Mouse (Mus musculus) thymus, postnatal 10 days (tissue): ENCODE measurements at regions not wholly inside any gene's neighbourhood (a gene's known extent, or its start where the extent isn't known, plus 50 kb on each side); places are given as distances from the start of the nearest gene placed in this dataset.
"Not testable (repeated sequence)": the region's sequence is repeated elsewhere in the genome, so short reads cannot be mapped to it uniquely, and the experiment has no call there.

ENCODE experiments used
- DNase-seq, 2 experiments: peaks; one replicate each; pipeline ENCODE4 v3.0.0; 2021; ENCODE audit warnings: low spot score in 2 of 2

DNA sequence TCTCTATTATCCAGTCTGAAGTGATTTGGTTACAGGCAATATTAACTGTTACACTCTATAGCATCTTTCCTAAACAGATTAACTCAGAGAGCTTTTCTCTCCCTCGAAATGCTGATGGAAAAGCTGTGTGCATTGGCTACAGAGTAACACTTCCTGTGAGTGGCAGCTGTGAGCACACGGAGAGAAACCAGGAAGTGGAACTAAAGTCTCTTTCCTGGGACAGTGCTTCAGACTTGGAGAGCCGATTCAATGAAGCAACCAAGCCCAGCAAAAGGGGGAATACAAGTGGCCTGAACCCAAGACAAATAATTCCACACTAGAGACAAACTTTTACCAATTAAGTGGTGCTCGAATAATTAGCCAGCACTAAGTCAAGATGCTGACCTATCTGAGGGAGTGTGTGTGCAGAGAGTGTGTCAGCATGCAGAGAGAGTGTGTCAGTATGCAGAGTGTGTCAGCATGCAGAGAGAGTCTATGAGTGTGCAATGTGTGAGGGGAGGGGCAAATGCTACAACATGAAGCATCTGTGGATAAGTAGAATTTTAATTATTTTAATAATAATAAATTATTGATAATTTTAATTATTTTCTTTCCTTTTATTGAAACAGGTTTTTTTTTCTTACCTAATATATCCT lies 74.9 kb upstream of the 1110032F04Rik start:
- DNase-seq = no peak

DNA sequence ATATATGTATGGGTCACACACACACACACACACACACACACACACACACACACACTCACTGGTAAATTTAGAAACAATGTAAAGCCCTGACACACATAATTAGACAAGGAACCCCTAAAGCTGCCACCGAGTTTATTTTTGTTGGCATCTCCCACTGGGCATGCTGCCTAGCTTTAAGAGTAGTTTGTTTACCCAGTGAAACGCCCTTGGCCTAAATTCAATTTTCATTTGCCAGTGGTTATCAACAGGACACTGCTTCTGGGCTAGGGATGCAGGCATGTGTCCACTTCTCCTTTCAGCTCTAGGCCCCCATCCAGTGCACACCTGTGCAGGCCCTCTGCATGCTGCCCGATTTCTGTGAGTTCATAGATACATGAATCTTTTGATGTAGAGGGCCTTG lies 73.7 kb upstream of the 1110032F04Rik start:
- DNase-seq = no peak

DNA sequence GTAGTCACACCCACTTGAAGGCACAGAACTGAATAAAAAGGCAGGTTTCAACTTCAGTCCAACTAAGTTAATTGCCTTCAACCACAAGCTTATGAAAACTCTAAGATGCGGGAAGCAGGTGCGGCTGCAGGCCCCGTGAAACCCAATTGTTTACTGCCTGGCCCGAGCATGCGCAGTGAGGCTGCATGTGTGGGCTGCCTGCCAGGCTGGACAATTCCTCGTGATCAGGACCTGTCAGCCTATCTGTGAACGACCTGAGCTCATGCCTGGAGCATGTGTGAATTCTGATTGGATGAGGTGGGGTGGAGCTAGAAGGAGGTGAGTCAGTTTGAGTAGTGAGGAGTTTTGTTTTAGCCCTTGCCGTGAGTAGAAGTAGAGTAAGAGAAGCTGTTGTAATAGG lies 71.0 kb upstream of the 1110032F04Rik start:
- DNase-seq = not testable (repeated sequence)

DNA sequence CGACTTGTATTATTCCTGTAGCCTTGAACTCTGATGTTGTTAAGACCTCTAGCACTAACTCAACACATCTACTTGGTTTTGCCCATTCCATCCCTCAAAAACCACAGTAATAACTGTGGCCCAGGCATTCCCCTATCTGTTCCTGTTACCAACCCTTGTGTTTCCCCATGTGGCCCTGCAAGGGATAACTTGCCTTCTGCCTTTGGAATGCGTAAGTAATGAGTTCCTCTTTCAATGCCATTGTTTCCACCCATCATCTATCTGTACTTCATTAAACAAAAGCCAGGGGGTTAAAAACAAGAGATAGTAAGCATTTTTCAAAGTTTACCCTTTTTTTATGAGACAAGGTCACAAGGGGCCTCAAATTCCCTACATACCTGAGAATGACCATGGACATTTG lies 60.5 kb upstream of the 1110032F04Rik start:
- no peak for DNase-seq

DNA sequence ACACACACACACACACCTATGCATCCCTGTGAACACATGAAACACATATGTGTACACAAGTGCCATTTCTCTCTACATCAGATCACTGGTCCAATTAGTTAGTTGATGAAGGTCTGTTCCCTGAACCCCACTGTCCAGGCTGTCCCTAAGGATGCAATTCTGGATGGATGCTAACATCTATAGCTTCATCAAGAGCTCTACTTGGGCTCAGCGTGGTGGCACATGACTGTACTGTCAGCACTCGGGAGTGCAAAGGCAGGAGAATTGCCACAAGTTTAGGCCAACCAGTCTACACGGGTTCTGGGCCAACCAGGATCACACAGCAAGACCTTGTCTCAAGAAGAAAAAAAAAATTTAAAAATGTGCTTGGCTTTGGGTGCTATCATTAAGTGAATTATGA lies 55.9 kb upstream of the 1110032F04Rik start:
- no peak for DNase-seq

DNA sequence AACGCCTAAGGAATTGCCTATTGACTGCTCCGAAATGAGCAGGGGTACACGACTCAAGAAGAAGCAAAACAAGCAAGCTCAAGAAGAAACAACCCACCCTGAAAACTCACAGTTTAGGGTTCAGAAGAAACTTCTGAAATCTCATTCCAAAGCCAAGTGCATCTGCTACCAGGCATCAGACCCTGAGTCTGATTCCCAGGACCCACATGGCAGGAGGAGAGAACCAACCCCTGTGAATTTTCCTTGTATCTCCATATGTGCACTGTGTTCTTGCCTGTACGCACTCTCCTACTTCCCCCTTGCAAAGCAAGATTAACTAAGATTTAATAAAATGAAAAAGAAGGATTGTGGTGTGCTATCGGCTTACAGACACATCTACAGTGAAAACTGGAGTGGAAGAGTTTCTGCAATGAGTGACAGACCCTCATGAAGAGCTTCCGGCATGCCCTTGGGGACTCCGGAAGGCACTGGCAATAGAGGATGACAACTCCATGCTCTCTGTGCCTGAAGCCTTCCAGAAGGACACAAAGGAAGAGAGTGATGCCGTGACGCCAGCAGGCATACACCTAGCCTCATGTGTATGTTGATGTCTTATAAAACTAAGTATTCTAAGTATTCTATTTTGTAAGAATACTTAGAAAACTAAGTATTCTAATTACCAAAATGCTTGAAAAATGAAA lies 55.2 kb upstream of the 1110032F04Rik start:
- DNase-seq = no peak

DNA sequence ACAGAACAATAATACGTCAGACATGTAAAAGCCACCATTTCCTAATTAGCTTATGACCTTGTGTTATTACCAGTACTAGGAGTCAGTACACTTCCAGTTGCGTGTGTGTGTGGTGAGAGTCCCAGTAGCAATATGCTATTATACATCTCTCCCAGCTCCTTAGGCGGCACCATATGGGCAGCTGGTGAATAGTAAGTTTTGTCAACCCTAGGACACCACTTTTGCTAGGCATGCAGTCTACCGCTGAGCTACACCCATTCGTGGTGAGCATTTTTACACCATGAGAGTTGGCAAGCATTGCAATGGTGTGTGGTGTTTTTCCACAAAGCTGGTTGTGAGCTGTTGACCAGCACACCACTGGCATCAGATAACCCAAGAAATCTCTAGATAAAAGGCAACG lies 53.8 kb upstream of the 1110032F04Rik start:
- DNase-seq = no peak

DNA sequence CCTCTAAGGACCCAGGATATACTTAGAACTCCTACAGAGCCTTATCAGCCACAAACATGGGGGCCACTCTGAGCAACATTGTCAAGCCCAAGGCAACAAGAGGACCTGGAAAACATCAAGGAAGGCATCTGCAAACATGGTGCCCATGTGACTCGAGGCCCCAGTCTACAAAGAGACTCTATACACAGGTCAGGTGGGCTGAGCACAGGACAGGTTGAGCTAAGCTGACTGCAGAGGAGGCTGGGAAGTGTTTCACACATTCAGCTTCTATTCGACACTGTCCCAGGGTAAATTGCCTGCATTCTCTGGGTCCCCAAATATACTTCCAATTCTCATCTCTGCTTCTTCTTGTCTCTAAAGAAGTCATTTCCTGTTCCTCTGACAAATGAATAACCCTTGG lies 52.1 kb upstream of the 1110032F04Rik start:
- DNase-seq = no peak
